Mouse (Mus musculus) kidney, postnatal 10 days (tissue): ENCODE data around the gene Ctrc.

ENCODE experiments used
- DNase-seq: peaks from one replicate; pipeline ENCODE4 v3.0.0; 2021; ENCODE audit warnings: mixed read lengths

The Ctrc gene

GRCm38 (mm10) chr4:141818861-141819260, 27.3 kb downstream of the Ctrc start:
- no peak for DNase-seq

GRCm38 (mm10) chr4:141817706-141818105, 28.5 kb downstream of the Ctrc start:
- no peak for DNase-seq

- DNase-seq, result no peak
Observed at GRCm38 (mm10) chr4:141816776-141817655, 29.1 kb downstream of the Ctrc start.

- DNase-seq, result no peak
Observed at GRCm38 (mm10) chr4:141816267-141816666, 29.9 kb downstream of the Ctrc start.

- DNase-seq, result no peak
Observed at GRCm38 (mm10) chr4:141811375-141811774, 34.8 kb downstream of the Ctrc start.

GRCm38 (mm10) chr4:141810975-141811374, 35.2 kb downstream of the Ctrc start:
- DNase-seq, result no peak

- DNase-seq, result no peak
Observed at GRCm38 (mm10) chr4:141809850-141810464, 36.2 kb downstream of the Ctrc start.

- DNase-seq, result no peak
Observed at GRCm38 (mm10) chr4:141805886-141806285, 40.3 kb downstream of the Ctrc start.

- DNase-seq, result no peak
Observed at GRCm38 (mm10) chr4:141804105-141804504, 42.1 kb downstream of the Ctrc start.

GRCm38 (mm10) chr4:141797545-141797944, 48.6 kb downstream of the Ctrc start:
- no peak for DNase-seq

GRCm38 (mm10) chr4:141796954-141797353, 49.2 kb downstream of the Ctrc start:
- no peak for DNase-seq

GRCm38 (mm10) chr4:141796356-141796755, 49.8 kb downstream of the Ctrc start:
- peak; percentile 24 for DNase-seq

GRCm38 (mm10) chr4:141794152-141794535, 52.0 kb downstream of the Ctrc start:
- no peak for DNase-seq

- DNase-seq, result peak; percentile 99
Observed at GRCm38 (mm10) chr4:141793282-141794151, 52.6 kb downstream of the Ctrc start, which contains the start of gene Casp9. Casp9 (plus strand) TSS chr4:141793612.

- no peak for DNase-seq
Observed at GRCm38 (mm10) chr4:141792554-141793281, 53.4 kb downstream of the Ctrc start.

GRCm38 (mm10) chr4:141791951-141792350, 54.2 kb downstream of the Ctrc start:
- DNase-seq, result no peak

GRCm38 (mm10) chr4:141791486-141791885, 54.7 kb downstream of the Ctrc start:
- no peak for DNase-seq

- peak; percentile 98 for DNase-seq
Observed at GRCm38 (mm10) chr4:141790524-141790990, 55.6 kb downstream of the Ctrc start, which contains the start of gene Dnajc16. Dnajc16 (minus strand) TSS chr4:141790931.

GRCm38 (mm10) chr4:141789564-141790218, 56.5 kb downstream of the Ctrc start:
- DNase-seq, result no peak

- no peak for DNase-seq
Observed at GRCm38 (mm10) chr4:141787462-141787861, 58.7 kb downstream of the Ctrc start.

GRCm38 (mm10) chr4:141787046-141787445, 59.1 kb downstream of the Ctrc start:
- DNase-seq, result peak; percentile 61

GRCm38 (mm10) chr4:141786141-141786540, 60.0 kb downstream of the Ctrc start:
- no peak for DNase-seq
